Mouse (Mus musculus) heart, adult 2 months (tissue): ENCODE data around the gene Gm21119.
"Not testable (repeated sequence)": the region's sequence is repeated elsewhere in the genome, so short reads cannot be mapped to it uniquely, and the experiment has no call there.

Experiments used
- CTCF ChIP-seq: fragments of 200-600 bp; IDR thresholded peaks from 2 replicates; pipeline ENCODE4 v1.8.1; 2022; ENCODE audit warnings: antibody characterized with exemption, mild to moderate bottlenecking, moderate library complexity
- EP300 ChIP-seq: fragments of 200-500 bp; IDR thresholded peaks from 2 replicates; pipeline ENCODE4 v1.6.1; 2011; ENCODE audit warnings: low read depth, low read length, control low read depth; ENCODE audit not compliant: insufficient read depth
- POLR2A ChIP-seq: fragments of 200-500 bp; IDR thresholded peaks from 2 replicates; pipeline ENCODE4 v1.6.1; 2011; ENCODE audit warnings: mild to moderate bottlenecking, low read depth, low read length, control low read depth; ENCODE audit not compliant: insufficient read depth

- TF ChIP-seq CTCF, POLR2A, EP300: not testable (repeated sequence)
Observed at GRCm38 (mm10) chr8:20581081-20581480, 33.6 kb upstream of the Gm21119 start.
